Mouse (Mus musculus) cerebellum, adult 2 months (tissue): ENCODE results near the gene Best1. TPM values are rescaled to one million over a fixed set of nuclear protein-coding genes. Genes with fewer than 3 reads are reported as not detected.

Experiments
- DNase-seq, 2 experiments: peaks; one replicate each; pipeline ENCODE4 v3.0.0; 2021
- H3K27ac ChIP-seq: fragments of 200-500 bp; 2 replicates; pipeline ENCODE4 v1.5.1; 2012; ENCODE audit warnings: low read length, control low read depth, inconsistent platforms; ENCODE audit not compliant: insufficient read depth
- H3K27me3 ChIP-seq: fragments of 200-500 bp; 2 replicates; pipeline ENCODE4 v1.6.1; 2012; ENCODE audit warnings: inconsistent platforms, mild to moderate bottlenecking, low read length, moderate library complexity; ENCODE audit not compliant: control insufficient read depth, insufficient read depth
- H3K4me1 ChIP-seq: fragments of 200-500 bp; 2 replicates; pipeline ENCODE4 v1.6.1; 2011; ENCODE audit warnings: low read length; ENCODE audit not compliant: control insufficient read depth, insufficient read depth
- H3K4me3 ChIP-seq: fragments of 200-500 bp; replicated peaks from 2 replicates; pipeline ENCODE3; 2011; ENCODE audit warnings: mild to moderate bottlenecking, low read depth, low read length, control low read depth; ENCODE audit not compliant: insufficient read depth
- CTCF ChIP-seq: fragments of 200-500 bp; IDR thresholded peaks from 2 replicates; pipeline ENCODE4 v1.5.1; 2011; ENCODE audit warnings: low read depth, mild to moderate bottlenecking, control low read depth, low read length, moderate library complexity, borderline replicate concordance; ENCODE audit not compliant: insufficient read depth
- POLR2A ChIP-seq: fragments of 200-500 bp; IDR thresholded peaks from 2 replicates; pipeline ENCODE4 v1.6.1; 2011; ENCODE audit warnings: low read length, control low read depth, borderline replicate concordance; ENCODE audit not compliant: insufficient read depth
- WGBS: fragments of 180-500 bp; shearing (Covaris S2); methylation state at CpG from one replicate; pipeline ENCODE4 v1.1.7; 2018; 5-methylcytosine and 5-hydroxymethylcytosine counted together
- polyA plus RNA-seq: library from polyadenylated mRNA; depleted of rRNA; stranded (reverse); fragments of >200 nt; gene quantifications from 2 replicates; pipeline ENCODE4 v1.2.3, GENCODE M21; 2012

Gene Best1
- polyA plus RNA-seq, 1 experiment: 0.77 TPM

DNA sequence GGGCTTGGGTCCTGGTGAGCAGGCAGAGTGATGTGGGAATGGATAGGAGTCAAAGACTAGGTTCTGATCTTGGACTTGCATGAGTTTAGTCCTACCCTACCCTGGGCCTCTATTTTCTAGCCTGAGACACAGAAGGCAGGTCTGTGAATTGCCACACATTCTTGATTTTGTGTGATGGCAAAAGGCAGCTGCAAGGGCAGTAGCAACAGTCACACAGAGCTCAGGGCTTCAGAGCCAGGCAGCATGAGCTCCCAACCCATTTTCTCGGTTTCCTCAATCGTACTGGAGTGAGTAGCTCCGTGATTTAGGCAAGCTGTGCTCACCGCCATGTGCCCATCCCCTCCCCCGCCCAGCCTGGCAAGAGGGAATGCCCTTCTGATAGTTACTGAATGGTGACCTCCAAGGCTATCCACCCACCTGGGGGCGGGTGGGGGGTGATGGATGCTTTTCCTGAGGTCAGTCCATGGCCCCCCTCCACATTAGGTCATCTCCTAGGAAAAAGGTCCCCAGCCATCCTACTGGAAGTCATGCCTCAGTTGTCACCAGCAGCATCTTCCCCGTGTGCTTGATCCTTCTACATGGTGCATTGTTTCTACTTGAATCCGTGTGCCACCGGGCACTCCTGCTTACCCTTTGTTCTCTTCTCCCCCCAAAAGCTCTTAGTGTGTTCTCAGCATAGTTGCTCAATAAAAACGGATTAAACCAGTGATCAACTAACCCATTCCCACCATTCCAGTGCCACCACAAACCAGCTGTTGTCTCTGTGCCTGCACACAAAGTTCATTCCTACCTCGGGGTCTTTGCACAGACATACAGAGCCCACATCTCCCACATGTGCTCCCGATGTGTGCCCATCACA is 4.0 kb downstream of the Best1 start:
- Histone ChIP-seq H3K4me1 (peaks cover 3% of the 10 kb centered on the region), H3K27me3 (no peaks in the 10 kb centered on the region), H3K27ac (no peak overlapping the region), H3K4me3 (no peak overlapping the region)
- WGBS: 55% methylated on average over 12 of the region's 12 CpGs
- DNase-seq: no peak
- TF ChIP-seq CTCF (no peak), POLR2A (no peak)

DNA sequence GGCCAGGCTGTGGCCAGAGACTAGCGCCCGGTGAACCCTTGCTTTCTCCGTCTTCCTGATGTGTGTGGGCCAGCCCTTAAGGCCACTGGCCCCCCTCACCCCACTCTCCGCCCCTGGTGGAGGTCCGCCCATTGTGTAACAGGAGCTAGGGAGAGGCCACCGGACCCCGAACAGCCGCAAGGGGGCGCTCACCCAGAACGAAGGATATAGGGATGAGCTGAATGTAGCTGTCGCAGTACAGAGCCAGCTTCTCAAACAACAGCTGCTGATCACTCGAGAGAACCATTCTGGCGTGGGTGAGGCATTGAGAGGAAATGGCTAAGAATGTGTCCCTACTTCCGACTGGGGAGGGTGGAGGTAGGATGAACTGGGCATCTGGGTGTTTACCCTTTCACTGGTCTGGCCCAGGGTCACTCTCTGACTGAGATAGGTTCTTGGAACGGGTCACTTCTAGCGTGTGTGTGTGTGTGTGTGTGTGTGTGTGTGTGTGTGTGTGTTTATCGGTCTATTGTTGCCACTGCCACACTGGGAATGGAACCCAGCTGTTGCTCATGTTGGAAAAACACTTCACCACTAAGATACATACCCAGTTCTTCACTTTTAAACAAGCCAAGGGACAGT is 8.3 kb downstream of the Best1 start:
- peak; percentile 71 to 82 for DNase-seq
- no peak overlapping the region for H3K27ac ChIP-seq
- H3K4me3 ChIP-seq: peak overlapping the region; percentile 47
- WGBS: 7% methylated on average over 17 of the region's 17 CpGs
- TF ChIP-seq CTCF (peak; percentile 61), POLR2A (no peak)
- H3K4me1 ChIP-seq: peaks cover 3% of the 10 kb centered on the region
- no peaks in the 10 kb centered on the region for H3K27me3 ChIP-seq

DNA sequence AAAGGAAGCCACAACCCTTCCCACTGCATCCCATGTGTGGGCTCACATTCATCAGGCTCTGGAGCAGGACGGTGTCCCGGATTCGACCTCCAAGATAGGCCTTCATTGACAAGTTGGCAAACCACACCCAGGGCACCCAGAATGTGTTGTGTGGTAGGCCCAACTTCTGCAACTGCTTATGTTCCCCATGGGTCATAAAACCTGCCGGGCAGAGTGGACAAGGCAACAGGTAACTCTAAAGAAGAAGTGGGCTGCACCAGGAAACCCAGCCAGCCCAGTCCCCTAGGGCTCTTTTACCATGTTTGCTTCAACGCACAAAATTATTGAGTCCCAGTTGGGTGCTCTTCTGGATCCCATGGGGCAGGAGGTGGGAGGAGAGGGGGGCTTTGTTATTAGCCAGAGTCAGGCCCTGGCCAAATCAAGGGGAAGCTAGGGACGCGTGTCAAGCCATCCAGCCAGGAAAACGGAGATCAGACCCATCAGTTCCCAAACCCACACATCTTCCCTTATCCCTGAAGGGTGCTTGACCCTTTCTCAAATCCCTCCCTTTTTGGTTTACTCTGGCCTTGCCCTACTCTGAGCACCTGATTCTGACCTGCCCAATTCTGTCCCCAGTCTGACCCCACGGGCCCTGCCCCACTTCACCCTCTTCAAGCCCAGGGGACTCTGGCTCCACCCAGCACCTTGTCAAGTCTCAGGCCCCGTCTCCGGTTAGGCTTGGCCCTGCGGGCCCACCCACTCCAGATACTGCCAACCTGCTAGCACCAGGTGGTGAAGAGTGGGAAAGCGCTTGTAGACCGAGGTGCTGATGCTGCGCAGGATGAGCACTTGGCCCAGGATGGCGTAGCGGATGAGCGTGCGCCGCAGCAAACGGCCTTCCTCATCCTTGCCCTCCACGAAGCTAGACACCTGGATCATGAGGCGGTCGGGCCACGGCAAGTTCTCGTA is 9.1 kb downstream of the Best1 start:
- TF ChIP-seq POLR2A: no peak
- TF ChIP-seq CTCF: no peak
- no peak overlapping the region for H3K27ac ChIP-seq

DNA sequence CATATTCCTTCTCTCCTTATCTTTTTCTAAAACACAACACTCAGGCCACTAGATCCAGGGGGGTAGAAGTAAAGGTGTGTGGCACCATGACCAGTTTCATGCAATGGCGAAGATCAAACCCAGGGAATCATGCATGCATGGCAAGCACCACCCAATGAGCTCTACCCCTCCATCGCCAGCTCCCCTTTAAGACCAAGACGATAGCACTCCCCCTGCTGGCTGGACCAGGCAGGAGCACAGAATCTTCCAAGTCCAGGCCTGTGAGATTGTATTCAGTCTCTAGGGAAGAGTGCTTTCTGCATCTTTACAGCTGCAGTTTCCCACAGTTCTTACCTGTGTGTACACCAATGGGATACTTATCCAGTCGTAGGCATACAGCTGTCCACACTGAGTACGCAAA is 10.1 kb downstream of the Best1 start:
- TF ChIP-seq POLR2A: no peak
- peak; percentile 75 for TF ChIP-seq CTCF
- Histone ChIP-seq H3K4me3 (no peak overlapping the region), H3K4me1 (peaks cover 3% of the 10 kb centered on the region), H3K27ac (no peak overlapping the region), H3K27me3 (no peaks in the 10 kb centered on the region)
- DNase-seq: peak; percentile 47 to 62
- 25% methylated on average over 5 of the region's 5 CpGs for WGBS

More for the DNA sequence above, 9.1 kb downstream of the Best1 start:
- no peak for DNase-seq
- Histone ChIP-seq H3K27me3 (no peaks in the 10 kb centered on the region), H3K4me3 (peak overlapping the region; percentile 47), H3K4me1 (peaks cover 3% of the 10 kb centered on the region)
- 52% methylated on average over 26 of the region's 26 CpGs for WGBS

DNA sequence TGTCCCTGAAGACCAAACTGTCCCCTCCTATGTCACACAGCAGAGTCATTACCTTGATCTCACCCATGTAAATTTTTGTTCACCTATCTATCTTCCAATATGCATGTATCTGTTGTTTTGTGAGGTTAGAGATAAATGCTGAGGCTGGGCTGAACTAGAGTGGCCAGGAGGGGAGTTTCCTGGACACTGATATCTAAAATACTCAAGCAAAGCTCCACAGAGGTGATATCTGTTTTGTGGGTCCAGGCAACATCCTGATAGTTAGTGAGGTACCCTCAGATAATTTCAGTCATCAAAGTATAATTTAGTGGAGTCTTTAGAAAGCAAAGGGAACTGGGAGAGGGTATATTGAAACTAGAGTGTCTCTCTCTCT is 11.6 kb downstream of the Best1 start:
- Histone ChIP-seq H3K27ac (no peak overlapping the region), H3K4me1 (peaks cover 3% of the 10 kb centered on the region), H3K27me3 (no peaks in the 10 kb centered on the region), H3K4me3 (no peak overlapping the region)
- no peak for DNase-seq
- TF ChIP-seq POLR2A (no peak), CTCF (no peak)

DNA sequence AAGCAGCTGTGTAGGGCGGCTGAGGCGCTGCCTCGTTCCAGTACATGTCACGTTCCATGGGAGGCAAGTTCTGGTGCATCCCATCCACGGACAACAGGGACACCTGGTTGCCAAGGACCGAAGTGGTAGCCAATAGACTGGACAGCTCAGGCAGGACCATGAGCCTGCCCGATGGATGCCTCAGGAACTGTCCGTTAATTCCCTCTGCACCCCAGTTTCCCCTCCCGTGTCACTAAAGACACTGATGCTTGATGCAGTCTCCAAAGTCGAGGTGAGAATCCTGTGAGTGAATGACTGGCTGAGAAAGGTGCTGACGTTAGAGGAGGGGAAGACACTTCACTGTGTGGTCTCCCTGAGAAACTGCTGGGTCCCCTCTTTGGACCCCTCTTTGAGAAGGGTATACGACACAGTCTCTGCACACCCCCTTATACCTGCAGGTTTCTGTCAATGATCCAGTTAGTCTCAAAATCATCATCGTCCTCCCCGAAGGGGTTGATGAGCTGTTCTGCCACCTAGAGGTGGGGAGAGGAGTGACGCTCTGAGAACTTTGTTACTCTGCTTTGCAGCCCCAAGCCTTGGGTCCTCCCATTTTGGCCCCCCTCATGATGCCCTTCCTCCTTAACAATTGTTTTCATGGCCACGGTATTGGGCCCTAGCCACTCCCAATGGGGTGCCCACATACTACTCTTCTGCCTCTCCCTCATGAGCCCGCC is 12.1 kb downstream of the Best1 start:
- Histone ChIP-seq H3K27me3 (no peaks in the 10 kb centered on the region), H3K27ac (no peak overlapping the region), H3K4me1 (peaks cover 6% of the 10 kb centered on the region), H3K4me3 (no peak overlapping the region)
- no peak for DNase-seq
- TF ChIP-seq POLR2A (no peak), CTCF (peak; percentile 52; the same call in 1 of the 2 replicates)
- WGBS: 54% methylated on average over 17 of the region's 17 CpGs

DNA sequence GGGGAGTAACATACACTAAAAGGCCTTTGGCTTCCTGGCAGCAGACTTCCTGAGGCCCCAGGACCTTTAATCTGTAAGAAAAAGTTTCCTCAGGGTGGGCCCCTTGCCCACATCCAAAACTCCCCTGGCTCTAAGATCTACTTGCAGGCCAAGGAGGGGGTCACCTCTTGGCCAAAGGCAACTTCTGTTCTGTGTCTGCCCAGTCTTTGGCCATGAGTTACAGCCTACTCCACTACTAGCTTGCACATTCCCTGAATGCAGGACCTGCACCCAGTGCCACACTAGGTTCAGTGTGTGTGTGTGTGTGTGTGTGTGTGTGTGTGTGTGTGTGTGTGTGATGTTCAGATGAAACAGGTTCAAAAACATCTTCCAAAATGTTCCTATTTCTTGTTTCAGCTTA is 13.8 kb downstream of the Best1 start:
- no peaks in the 10 kb centered on the region for H3K27me3 ChIP-seq
- no peak for TF ChIP-seq CTCF
- no peak for TF ChIP-seq POLR2A
- peaks cover 6% of the 10 kb centered on the region; the same call in 1 of the 2 replicates for H3K4me1 ChIP-seq
- DNase-seq: no peak
- H3K4me3 ChIP-seq: no peak overlapping the region
- H3K27ac ChIP-seq: no peak overlapping the region
